Mouse (Mus musculus) mature B cell (primary cell): ENCODE measurements around the gene Cldn3.
"Not testable (repeated sequence)": the region's sequence is repeated elsewhere in the genome, so short reads cannot be mapped to it uniquely, and the experiment has no call there.

Source experiments
- in situ Hi-C: fragments of 300-500 bp; cut with MboI; formaldehyde crosslinking; loops from 2 replicates; pipeline ENCODE4 v1.14.3; 2019

The Cldn3 gene

DNA sequence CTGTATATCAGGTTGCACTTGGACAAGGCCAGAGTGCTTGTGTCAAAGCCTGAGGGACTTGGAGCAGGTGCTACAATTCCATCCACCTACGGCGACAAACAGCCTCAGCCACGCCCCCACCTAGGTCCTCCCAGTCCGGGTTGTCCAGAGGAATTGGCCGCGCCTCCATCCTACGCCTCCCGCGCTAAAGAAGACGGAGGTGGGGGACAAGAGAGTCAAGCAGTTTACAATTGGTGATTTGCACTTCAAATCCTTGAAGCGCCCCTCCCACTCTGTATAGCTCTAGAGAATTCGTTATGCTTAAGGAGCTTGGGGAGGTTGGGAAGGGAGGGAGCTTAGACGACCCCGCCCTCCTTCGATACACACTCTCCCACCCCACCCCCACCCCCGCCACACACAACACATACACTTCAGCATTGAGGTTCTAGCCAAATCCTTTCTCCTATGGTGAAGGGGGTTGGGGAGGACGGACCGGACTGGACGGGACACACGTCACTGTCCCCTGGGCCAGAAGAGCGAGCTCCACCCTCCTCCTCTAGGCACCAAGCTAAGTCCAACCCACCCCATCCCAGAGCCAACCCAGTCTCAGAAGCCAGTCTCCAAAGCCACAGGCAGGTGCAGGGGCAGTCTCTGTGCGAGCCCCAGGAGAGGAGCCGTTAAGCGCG, at the start of gene Cldn3:
Gene Cldn3 (plus strand): TSS at position 582 of the 665 bp plus-strand sequence.
- in situ Hi-C loops = no loop called here

DNA sequence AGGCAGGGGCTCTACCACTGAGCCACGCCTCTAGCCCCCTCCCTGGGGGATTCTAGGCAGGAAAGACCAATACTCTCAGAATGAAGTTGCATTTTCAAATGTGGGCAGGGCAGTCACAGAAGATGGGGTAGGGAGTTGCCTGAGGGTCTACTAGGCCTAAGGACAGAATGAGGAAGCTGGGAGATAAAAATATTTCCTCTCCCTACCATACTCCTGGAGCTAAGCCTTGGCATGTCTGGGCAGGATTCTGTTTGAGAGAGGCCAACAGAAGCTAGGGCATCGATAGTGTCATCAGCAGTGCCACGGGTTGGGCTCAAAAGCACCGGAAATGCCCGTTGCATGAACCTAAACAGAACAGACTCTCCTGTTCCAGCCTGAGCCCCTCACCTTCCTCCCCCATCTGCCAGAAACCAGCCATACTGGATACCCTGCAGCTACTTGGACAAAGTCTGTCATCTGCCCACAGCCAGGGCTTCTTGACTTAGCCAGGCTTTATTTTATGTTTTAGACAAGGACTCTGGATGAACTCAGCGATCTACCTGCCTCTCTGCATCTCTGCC, 49.3 kb upstream of the Cldn3 start:
- in situ Hi-C loops = no loop called here

DNA sequence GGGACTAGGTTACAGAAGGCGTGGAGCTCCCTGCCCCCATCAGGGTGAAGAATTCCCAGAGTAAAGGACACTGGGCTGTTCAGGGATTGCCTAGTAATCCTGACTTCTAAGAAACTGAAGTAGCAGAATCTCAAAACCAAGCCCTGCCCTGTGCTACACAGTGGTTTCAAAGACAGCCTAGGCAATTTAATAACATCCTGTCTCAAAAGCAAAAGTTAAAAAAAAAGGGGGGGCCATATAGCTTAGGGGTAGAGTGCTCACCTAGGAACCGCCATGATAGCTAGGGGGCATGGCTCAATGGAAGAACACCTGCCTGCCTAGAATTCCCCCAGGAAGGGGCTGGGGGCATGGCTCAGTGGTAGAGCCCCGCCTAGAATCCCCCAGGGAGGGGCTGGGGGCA, 46.9 kb upstream of the Cldn3 start:
- in situ Hi-C loops = no loop called here

DNA sequence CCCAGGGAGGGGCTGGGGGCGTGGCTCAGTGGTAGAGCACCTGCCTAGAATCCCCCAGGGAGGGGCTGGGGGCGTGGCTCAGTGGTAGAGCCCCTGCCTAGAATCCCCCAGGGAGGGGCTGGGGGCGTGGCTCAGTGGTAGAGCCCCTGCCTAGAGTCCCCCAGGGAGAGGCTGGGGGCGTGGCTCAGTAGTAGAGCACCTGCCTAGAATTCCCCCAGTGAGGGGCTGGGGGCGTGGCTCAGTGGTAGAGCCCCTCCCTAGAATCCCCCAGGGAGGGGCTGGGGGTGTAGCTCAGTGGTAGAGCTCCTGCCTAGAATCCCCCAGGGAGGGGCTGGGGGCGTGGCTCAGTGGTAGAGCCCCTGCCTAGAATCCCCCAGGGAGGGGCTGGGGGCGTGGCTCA, 46.5 kb upstream of the Cldn3 start:
- in situ Hi-C loops = not testable (repeated sequence)

DNA sequence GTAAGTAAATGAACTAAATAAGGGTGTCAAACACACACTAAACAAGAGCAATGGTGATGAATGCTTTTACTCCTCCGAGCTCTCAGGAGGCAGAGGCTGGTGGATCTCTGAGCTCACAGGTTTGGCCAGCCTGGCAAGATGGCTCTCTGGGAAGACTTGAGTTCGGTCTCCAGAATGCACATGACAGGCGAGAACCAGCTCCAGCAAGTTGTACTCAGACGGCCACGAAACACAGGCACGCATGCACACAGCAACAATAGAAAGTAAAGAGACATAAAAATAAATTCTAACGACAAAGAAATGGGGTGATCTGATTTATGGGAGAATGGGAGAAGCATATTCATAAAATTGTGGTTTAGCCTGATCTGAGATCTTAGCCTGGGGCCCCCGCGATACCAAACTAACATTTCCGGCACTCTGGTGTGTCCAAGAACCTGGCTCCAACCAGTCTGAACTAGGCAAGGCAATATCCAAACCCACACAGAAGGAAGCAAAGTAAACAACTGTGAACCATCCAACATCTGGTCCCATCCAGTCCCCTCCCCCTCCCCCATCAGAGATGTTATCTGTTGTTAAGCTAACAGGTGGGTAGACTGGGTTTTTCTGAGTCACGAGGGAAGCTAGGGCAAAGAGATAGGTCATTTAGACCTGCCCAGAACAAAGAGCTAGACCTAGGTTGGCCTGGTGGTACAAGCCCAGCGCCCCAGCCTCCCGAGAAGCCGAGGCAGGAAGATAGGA, 44.4 kb upstream of the Cldn3 start:
- in situ Hi-C loops = no loop called here

DNA sequence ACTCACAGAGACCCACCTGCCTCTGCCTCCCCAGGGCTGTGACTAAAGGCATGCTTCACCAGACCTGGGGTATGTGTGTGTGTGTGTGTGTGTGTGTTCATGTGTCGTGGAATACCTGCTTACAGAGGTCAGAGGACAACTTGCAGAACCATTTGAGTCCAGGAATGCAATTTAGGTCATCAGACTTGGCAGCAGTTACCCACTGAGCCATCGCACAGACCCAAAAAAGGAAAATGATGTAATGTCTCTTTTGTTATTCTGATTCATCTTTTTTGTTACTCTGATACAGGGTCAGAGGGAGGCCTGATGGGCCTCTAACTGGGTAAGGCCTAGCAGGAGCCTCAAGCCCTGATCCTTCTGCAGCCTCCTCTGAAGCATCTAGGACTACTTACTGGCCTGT, 43.3 kb upstream of the Cldn3 start:
- in situ Hi-C loops = no loop called here

DNA sequence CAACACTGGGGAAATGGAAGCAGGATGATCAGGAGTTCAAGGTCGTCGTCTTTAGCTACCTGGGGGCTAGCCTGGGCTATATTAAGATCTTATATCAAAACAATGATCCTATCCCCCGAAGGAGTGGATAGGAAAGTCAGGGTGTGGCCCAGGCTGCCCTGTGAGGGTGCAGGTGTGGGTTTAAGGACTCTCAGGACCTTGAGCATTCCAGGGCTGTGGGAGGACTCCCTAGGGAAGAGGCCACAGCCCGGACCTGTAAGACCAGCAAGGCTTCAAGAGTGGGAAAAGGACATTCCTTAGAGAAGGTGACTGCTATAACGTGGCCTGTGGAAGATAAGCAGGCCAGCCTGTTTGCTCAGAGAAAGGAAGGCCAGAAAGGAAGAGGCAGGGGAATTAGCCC, 41.8 kb upstream of the Cldn3 start:
- in situ Hi-C loops = no loop called here

DNA sequence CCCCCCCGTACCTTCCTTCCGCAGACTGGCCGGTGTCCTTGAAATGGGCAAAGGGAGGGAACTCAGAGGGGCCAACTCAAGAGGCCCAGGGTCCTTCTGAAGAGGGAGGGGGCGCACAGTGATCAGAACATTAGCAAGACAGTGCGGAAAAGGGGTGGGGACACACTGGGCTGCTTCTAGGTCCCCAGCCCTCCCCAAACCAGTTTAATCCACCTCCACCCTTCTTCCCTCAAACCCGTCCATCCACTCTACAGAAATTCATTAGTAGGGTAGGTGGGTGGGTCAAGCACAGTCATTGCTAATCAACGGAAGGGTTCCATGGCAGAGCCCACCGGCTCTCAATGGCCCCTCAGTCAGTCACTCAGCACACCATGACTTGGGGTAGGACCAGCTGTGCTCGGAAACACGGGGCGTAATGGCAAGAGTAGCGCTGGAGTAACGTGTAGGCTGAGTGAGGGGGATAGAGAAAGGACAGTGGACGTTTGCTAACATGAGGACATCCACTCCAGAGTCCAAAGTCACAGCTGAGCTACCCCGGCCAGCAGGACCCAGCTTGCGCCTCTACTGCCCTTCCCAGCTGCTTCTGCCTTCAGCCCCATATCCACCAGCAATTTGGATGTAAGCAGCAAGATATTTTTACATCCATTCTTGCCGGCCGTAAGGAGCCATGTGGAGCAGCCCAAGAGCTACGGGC, 40.6 kb upstream of the Cldn3 start:
- in situ Hi-C loops = no loop called here

DNA sequence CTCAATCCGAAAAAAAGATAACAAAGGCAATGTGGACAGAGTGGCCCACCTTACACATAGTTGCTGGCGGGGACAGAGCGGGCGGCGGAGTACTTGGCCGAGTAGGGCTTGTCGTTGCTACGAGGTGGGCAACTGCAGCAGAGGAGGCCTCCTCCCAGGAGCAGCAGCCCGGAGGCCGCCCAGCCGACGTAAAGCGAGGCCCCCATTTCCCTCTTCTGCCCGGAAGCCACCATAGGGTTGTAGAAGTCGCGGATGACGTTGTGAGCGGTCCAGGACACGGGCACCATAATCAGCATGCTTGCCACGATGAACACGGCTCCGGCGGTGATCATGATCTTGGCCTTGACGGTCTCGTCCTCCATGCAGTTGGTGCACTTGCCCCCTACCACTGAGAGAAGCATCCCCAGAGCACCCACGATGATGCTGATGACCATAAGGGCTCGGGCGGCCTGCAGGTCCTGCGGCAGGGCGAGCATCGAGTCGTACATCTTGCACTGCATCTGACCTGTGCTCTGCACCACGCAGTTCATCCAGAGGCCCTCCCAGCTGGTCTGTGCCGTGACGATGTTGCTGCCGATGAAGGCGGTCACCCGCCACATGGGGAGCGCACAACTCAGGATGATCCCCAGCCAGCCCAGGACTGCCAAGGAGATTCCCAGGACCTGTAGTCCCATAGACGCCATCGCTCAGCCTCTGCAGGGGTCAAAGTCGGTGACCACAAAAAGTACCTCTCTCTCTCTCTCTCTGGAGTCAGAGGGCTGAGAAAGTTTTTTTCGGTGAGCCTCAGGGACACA, 39.8 kb upstream of the Cldn3 start:
- in situ Hi-C loops = no loop called here

DNA sequence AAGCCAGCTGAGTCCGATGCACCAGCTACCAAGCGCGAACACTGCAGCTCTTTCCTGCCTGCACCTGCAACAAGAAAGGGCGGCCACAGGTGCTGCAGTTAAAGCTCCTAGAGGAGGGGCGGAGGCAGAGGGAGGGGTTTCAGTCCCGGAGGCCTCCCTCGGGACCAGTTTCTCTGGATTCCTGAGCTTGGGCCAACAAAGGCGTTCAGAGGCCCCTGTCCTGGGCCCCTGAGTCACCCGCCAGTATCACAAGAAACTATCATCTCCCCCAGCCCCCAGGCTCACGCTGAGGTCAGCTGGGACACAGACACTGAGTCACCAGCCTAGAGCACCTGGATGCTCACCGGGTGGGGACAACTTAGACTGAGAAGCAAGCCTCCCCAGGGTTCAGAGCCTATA, 39.2 kb upstream of the Cldn3 start, which contains the start of gene Cldn4:
Gene Cldn4 (minus strand): TSS at position 78 of the 399 bp plus-strand sequence.
- in situ Hi-C loops = no loop called here

DNA sequence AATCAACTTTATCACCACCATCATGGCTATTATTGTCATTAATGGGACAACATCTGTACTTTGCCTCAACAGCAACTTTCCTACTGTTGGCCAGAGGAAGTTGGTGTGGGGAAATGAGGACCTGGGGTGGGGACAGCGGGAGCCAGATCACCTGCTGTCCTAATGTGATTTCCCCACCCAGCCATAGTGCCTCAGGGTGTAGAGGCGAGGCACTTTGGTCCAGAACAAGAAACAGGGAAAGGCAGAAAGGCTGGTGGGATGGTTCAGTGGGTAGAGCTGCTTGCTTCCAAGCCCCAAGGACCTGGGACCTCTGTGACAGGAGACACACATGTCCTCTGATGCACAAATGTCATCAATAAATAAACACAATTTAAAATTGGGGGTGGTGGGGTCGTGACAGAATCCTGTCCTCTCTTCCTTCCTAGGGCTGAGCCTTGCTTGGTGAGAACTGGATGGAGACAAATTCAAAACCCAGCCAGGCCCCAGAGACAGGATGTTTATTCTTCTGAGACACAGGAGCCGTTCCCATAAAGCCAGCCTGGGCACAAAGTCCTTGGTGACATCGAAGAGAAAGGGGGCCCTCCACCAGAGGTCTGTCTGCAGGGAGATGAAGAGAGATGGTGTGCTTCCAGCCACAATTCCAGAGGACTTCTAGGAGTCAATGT, 38.5 kb upstream of the Cldn3 start:
- in situ Hi-C loops = no loop called here

DNA sequence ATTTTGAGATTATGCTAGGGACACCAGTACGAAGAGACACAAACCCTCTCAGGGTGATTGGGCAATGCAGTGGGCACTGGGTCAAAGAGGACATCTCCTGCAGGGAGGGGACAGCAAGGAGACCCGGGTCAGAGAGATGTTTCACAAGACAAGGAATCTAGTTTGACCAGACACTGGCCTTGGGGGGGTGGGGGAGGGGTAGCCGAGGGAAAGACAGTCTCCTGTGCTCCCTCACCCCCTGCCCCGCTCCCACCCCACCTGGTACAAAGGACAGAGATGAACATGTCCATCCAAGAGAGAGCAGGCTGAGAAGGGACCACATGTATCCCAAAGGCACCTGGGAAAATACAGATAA, 38.0 kb upstream of the Cldn3 start:
- in situ Hi-C loops = no loop called here

DNA sequence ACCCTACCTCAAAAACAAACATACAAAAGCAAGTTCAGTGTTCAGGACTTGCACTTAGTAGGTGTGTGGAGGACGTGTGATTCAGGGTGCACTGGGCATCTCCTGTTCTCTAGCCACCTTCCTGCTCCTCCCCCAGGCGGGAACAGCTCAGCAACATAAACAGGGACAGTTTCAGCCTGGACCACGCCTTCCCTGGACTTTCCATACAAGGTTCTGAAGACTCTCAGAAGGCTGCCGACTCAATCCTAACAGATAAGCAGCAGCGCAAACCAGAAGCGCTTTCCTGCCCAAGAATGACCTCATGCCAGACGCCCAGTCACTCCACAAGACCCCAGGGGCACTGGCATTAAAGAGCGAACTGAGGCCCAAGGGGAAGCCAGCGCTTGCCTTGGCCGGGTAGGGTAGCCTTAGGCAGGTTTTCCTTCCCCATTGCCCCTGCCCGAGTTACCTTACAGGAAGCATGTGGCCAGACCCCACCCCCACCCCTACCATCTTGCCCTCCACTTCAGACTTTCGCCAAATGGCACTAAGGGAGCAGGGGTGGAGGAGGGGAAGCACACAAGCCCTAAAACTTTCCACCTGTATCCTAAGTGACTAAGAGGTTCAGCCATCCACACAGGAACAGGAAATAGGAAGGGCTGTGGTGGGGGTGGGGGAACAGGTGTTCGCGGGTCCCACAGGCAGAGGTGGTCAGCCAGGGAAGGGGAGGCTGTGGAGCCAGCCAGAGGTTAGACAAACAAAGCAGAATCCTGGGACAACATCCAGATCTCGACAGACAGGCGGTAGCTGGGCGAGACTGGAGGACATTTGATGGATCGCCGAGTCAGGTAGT, 34.7 kb upstream of the Cldn3 start:
- in situ Hi-C loops = no loop called here

DNA sequence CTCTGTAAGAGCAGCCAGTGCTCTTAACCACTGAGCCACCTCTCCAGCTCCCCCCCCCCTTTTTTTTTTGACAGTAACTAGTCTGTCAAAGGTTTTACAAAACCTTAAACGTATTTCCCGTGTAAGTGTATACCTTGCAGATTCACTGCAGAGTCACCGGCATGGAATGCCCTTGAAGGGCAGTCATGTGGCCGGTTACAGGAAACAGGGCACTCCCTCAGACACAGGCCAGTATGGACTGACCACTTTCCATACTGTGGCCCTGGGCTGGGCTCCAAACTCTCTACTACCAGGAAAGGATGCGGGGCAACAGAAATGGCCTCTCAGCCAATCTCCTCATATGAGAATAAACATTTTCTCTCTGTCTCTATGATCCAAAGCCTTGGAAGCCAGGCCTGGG, 30.5 kb upstream of the Cldn3 start:
- in situ Hi-C loops = no loop called here

DNA sequence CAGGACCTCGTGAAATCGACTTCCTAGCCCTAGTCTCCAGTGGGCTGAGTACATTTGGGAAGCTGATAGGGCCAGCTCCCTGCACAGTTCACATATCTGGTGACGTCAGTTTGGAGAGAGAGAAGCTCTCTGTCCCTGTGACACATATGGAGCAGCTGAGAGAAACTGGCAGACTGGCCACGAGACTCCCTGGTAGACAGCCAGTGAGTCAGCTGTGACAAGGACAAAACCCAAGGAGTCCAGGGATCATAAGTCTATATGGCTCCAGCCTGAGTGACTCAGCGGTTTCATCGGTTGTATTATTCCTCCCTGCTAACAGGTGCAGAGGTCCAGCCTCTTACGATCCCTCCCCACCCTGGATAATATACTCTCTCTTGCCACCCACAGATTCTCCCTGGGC, 26.9 kb upstream of the Cldn3 start:
- in situ Hi-C loops = no loop called here

DNA sequence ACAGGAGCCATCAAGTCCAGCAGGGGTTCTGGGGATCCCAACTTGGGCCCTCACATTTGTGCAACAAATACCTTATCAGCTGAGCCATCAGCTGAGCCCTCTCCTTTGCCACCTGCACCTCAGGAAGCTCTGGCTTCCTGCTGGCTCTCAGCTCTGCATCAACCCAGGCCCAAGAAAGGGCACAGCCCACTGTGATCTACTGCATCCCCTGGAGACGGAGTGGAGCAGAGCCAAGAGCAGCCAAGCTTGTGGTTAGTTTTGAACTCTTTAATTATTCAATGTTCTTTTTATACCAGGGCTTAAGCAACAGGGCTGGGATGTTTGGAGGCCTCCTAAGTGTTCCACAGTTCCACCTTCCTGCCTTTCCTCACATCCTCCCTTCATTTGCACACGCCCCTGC, 25.6 kb upstream of the Cldn3 start:
- in situ Hi-C loops = no loop called here

DNA sequence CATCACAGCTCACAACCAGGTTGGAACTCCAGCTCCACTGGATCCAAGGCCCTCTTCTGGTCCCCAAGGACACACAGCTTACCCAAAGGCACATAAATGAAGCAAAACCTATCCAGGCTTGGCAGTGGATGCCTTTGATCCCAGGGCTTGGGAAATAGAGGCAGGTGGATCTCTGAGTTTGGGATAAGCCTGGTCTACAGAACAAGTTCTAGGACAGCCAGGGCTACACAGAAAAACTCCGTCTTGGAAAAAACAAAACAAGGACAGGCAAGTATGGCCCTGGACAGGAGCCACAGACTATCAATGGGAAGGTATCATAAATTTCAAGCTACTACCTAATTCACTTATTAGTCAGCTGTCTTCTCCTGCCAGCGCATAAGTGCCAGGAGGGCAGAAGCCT, 24.5 kb upstream of the Cldn3 start:
- in situ Hi-C loops = no loop called here

DNA sequence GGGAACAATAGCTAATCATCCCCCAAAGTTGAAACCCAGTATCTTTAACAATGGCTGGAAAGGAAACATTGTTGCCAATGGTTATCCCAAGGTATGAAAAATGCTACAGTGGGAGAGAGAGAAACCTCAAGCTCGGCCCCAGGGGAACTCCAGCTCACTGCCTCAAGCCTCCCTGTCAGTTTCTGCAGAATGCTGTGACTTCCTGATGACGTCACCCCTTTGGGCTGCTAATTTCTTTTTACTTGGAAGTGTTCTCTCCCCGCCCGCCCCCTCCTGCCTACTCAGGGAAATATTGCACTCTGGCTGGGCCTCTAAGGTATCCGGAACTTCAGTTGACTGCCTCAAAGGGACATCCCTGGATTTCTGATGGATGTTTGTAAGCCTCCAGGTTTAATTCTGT, 22.5 kb upstream of the Cldn3 start:
- in situ Hi-C loops = no loop called here

DNA sequence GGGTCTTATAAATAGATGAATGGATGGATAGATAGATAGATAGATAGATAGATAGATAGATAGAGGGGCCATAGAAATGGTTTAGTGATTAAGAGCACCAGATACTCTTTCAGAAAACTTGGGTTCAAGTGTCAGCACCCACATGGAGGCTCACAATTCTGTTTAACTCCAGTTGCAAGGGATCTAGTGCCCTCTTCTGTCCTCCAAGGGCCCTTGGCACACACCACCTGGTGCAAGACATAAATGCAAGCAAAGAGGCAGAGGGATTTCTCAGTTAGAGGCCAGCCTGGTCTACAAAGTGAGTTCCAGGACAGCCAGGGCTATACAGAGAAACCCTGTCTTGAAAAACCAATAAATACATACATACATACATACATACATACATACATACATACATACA, 21.4 kb upstream of the Cldn3 start:
- in situ Hi-C loops = not testable (repeated sequence)

DNA sequence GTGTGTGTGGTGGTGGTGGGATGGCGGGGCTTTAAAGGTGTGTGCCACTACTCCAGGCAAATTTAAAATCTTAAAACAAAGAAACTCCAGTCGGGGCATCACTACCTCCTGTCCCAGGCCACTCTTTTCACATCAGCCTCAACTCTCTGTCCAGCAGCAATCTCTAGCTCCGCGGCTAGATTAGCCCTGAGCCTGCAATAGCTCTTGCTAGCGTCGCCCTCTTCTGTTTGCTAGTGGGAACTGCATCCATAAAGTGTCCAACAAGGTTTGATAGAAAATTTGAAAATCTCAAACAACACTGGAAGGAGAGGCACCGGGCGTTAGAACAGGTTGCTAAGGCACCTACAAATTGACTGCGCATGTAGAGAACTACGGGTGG, 20.6 kb upstream of the Cldn3 start:
- in situ Hi-C loops = no loop called here
